Mouse (Mus musculus) intestine, embryonic 14.5 days (tissue): ENCODE results near the gene Lin7c. TPM values are rescaled to one million over a fixed set of nuclear protein-coding genes. Genes with fewer than 3 reads are reported as not detected.

Source experiments
- ATAC-seq: fragments of 200-750 bp; cut with Nextera tagmentation; replicated peaks from 2 replicates; pipeline ENCODE4 v1.8.0; 2017; ENCODE audit warnings: low read depth, moderate number of reproducible peaks, moderate TSS enrichment, moderate library complexity; ENCODE audit not compliant: low FRiP score, low TSS enrichment
- DNase-seq: peaks from one replicate; pipeline ENCODE4 v3.0.0-alpha.2; 2018; ENCODE audit warnings: low spot score
- H3K27ac ChIP-seq: fragments of 300-500 bp; sonication (generic); 2 replicates; pipeline ENCODE4 v1.5.1; 2014; ENCODE audit warnings: low read depth, mild to moderate bottlenecking, control low read depth
- H3K27me3 ChIP-seq: fragments of 300-500 bp; sonication (generic); replicated peaks from 2 replicates; pipeline ENCODE4 v1.6.1; 2014; ENCODE audit warnings: low read length, control low read depth; ENCODE audit not compliant: control insufficient read depth, insufficient read depth
- H3K36me3 ChIP-seq: fragments of 300-500 bp; sonication (generic); 2 replicates; pipeline ENCODE4 v1.6.1; 2014; ENCODE audit warnings: low read length, control low read depth; ENCODE audit not compliant: control insufficient read depth, insufficient read depth
- H3K4me1 ChIP-seq: fragments of 300-500 bp; sonication (generic); replicated peaks from 2 replicates; pipeline ENCODE4 v1.6.1; 2014; ENCODE audit warnings: low read length, control low read depth, mixed read lengths; ENCODE audit not compliant: control insufficient read depth, insufficient read depth
- H3K4me2 ChIP-seq: fragments of 300-500 bp; sonication (generic); 2 replicates; pipeline ENCODE4 v1.6.1; 2014; ENCODE audit warnings: low read length
- H3K4me3 ChIP-seq: fragments of 300-500 bp; sonication (generic); 2 replicates; pipeline ENCODE4 v1.5.1; 2014; ENCODE audit warnings: low read depth, low read length, control low read depth, mixed read lengths
- H3K9ac ChIP-seq: fragments of 300-500 bp; sonication (generic); 2 replicates; pipeline ENCODE4 v1.6.1; 2014; ENCODE audit warnings: mild to moderate bottlenecking, low read length
- H3K9me3 ChIP-seq: fragments of 300-500 bp; sonication (generic); 2 replicates; pipeline ENCODE4 v1.6.1; 2016; ENCODE audit warnings: low read length, control low read depth; ENCODE audit not compliant: control insufficient read depth
- WGBS: fragments of 180-500 bp; shearing (Covaris S2); extraction: QIAGEN DNeasy Blood & Tissue Kit; methylation state at CpG from one replicate; pipeline ENCODE4 v1.1.7; 2014; 5-methylcytosine and 5-hydroxymethylcytosine counted together
- polyA plus RNA-seq: library from polyadenylated mRNA; unstranded; fragments of >200 nt; fragmentation: Nextera tagmentation; extraction: Ambion mirVana; gene quantifications from 2 replicates; pipeline ENCODE4 v1.2.1, GENCODE M21; 2014

The Lin7c gene
- polyA plus RNA-seq, 1 experiment from 2014 or later, result 69.2 TPM

DNA sequence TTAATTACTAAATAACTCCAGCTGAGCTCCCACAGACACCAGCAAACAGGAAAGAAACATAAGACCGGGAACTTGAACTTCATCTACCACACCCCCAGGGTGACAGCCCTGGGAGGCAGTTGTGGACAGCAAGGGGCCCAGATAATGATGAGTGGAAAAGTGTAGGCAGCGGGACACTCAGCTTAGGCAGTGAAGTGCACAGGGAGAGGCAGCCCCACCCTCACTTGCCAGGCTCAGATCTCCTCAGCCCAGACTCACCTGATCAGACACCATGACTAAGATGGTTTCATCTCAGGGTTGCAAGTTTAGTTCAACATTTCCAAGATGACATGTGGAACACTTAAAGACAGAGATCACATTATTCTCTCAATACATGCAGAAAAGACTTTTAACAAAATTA lies 18.5 kb downstream of the Lin7c start:
- DNase-seq, result no peak
- Histone ChIP-seq H3K27me3 (no peaks in the 10 kb centered on the region), H3K4me2 (no peak overlapping the region), H3K27ac (no peak overlapping the region), H3K4me3 (no peak overlapping the region), H3K9me3 (no peaks in the 10 kb centered on the region), H3K36me3 (no peaks in the 10 kb centered on the region), H3K4me1 (no peaks in the 10 kb centered on the region), H3K9ac (no peak overlapping the region)
- no peak for ATAC-seq
- 70% methylated on average over 2 of the region's 2 CpGs for WGBS

DNA sequence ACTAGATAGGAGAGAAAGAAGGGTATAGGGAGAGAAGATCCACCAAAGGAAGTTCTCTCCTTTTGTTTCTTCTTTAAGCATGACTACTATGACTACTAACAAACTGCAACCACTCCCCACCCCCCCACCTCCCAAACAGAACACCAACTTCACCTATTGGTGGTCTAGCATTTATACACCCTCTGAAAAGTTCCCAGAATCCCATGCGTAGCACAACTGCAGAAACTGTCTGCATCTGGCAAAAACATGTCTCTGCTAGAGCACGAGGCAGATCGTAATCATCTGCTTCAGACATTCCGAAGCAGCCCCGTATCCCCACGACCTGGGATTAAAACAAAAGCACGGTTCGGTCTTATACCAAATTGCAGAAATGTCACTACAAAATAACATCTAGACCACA lies 21.6 kb downstream of the Lin7c start:
- 89% methylated on average over 8 of the region's 8 CpGs for WGBS
- H3K4me2 ChIP-seq, result no peak overlapping the region
- H3K4me1 ChIP-seq, result no peaks in the 10 kb centered on the region; the same call in 1 of the 2 replicates
- H3K9me3 ChIP-seq, result no peaks in the 10 kb centered on the region
- H3K27ac ChIP-seq, result no peak overlapping the region
- ATAC-seq, result no peak
- no peak overlapping the region for H3K9ac ChIP-seq
- no peaks in the 10 kb centered on the region for H3K36me3 ChIP-seq
- no peak overlapping the region for H3K4me3 ChIP-seq
- DNase-seq, result no peak
- no peaks in the 10 kb centered on the region for H3K27me3 ChIP-seq

DNA sequence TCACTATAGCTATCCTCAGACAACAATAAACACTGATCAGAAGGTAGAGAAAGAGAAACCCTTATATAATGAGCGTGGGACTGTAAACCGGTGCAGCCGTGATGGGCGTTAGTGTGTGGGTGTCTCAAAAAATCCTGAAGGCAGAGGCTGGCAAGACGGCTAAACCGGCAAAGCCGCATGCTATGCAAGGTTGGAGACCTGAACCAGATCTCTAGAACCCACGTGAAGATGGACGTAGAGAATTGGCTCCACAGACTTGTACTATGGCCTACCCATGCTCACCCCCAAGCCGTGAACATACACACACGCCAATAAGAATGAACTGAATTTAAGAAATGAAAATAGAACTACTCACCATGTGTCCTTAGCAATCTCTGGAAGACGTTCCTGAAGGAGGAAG lies 22.1 kb downstream of the Lin7c start:
- DNase-seq, result no peak
- Histone ChIP-seq H3K9ac (no peak overlapping the region), H3K27ac (no peak overlapping the region), H3K36me3 (no peaks in the 10 kb centered on the region), H3K9me3 (no peaks in the 10 kb centered on the region), H3K27me3 (no peaks in the 10 kb centered on the region), H3K4me3 (no peak overlapping the region), H3K4me1 (no peaks in the 10 kb centered on the region; the same call in 1 of the 2 replicates), H3K4me2 (no peak overlapping the region)
- WGBS, result 90% methylated on average over 12 of the region's 12 CpGs
- ATAC-seq, result no peak

DNA sequence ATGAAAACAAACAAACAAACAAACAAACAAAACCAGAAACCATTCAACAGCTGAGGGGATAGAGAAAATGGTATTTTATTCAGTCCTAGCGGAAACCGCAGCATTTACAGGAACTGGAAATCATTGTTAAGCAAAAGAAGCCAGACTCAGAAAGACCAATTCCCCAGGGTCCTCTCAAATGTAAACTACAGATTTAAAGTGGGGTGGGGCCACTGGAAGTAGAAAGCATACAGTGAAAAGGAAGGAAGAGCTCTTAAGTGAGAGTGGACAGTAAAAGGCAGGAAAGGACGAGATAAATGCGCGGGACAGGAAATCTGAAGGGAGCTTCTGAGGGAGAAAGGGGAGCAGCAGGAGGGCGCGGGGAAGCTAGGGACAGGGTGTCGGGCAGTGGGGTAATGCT lies 22.6 kb downstream of the Lin7c start:
- Histone ChIP-seq H3K27me3 (no peaks in the 10 kb centered on the region), H3K27ac (no peak overlapping the region), H3K9me3 (no peaks in the 10 kb centered on the region), H3K36me3 (no peaks in the 10 kb centered on the region), H3K9ac (no peak overlapping the region), H3K4me2 (no peak overlapping the region), H3K4me3 (no peak overlapping the region), H3K4me1 (no peaks in the 10 kb centered on the region; the same call in 1 of the 2 replicates)
- no peak for ATAC-seq
- no peak for DNase-seq
- 72% methylated on average over 8 of the region's 8 CpGs for WGBS

DNA sequence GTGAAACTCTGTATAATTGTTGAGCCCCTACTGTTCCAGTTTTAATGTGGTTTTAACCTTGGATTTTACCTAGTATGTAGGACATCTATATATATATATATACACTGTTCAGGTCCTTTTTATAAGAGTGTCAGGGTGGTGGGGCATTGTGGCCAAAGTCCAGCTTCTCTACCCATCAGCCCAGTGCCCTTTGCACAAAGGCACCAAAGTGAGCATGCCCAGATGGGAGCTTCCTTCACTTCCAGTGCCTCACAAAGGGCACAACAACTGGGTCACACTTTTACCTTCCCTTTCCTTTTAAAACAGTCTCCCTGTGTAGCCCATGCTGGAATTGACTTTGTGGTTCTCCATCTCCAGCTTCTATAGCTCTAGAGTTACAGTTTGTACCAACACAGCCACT lies 23.9 kb downstream of the Lin7c start:
- no peak for ATAC-seq
- H3K4me1 ChIP-seq, result peaks cover 9% of the 10 kb centered on the region
- no peaks in the 10 kb centered on the region for H3K9me3 ChIP-seq
- DNase-seq, result no peak
- H3K27ac ChIP-seq, result no peak overlapping the region
- no peak overlapping the region for H3K9ac ChIP-seq
- H3K27me3 ChIP-seq, result no peaks in the 10 kb centered on the region
- H3K4me2 ChIP-seq, result no peak overlapping the region
- no peaks in the 10 kb centered on the region for H3K36me3 ChIP-seq
- H3K4me3 ChIP-seq, result no peak overlapping the region

DNA sequence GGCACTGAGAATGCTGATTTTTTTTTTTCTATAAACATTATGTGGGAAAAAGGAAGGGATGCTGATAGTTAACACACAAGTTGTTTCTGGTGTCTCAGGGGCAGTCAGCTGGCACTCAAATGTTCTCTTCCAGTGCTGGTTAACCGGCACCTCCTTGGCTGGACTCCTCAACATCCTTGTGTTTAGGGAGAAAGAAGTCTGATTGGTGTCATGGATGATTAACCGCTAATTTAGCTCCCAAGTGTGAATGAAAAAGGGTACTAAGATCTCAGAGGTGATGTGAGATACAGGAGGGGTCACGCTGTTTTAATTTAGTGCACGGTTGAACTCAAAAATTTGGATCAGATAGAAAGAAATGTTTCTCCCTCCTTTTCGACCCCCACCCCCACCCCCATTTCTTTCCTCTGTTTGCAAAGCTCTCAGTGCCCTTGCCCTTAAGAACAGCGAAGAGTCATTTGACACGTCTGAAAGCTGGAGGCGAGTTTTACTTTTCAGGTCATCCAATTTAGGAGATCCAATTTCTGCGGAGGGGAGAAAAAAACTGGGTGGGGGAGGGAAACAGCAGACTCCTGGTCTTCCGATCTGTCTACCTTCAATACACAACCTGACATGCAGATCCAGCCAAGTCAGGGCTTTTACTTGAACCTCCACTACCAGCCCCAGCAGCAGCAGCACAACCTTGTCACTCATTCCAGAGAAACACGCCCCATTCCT lies 26.3 kb downstream of the Lin7c start:
- H3K4me2 ChIP-seq, result peak overlapping the region; percentile 87
- H3K9ac ChIP-seq, result no peak overlapping the region
- DNase-seq (no peak), ATAC-seq (no peak; the same call in none of the 2 replicates)
- 5% methylated on average over 11 of the region's 11 CpGs for WGBS
- H3K4me3 ChIP-seq, result peak overlapping the region; percentile 83
- 0 out of 2 replicates have a peak overlapping the region, but pooled peaks have one; percentile 97 for H3K27ac ChIP-seq
- H3K36me3 ChIP-seq, result no peaks in the 10 kb centered on the region; the same call in 1 of the 2 replicates
- peaks cover 23% of the 10 kb centered on the region for H3K4me1 ChIP-seq
- no peaks in the 10 kb centered on the region for H3K27me3 ChIP-seq
- no peaks in the 10 kb centered on the region for H3K9me3 ChIP-seq

DNA sequence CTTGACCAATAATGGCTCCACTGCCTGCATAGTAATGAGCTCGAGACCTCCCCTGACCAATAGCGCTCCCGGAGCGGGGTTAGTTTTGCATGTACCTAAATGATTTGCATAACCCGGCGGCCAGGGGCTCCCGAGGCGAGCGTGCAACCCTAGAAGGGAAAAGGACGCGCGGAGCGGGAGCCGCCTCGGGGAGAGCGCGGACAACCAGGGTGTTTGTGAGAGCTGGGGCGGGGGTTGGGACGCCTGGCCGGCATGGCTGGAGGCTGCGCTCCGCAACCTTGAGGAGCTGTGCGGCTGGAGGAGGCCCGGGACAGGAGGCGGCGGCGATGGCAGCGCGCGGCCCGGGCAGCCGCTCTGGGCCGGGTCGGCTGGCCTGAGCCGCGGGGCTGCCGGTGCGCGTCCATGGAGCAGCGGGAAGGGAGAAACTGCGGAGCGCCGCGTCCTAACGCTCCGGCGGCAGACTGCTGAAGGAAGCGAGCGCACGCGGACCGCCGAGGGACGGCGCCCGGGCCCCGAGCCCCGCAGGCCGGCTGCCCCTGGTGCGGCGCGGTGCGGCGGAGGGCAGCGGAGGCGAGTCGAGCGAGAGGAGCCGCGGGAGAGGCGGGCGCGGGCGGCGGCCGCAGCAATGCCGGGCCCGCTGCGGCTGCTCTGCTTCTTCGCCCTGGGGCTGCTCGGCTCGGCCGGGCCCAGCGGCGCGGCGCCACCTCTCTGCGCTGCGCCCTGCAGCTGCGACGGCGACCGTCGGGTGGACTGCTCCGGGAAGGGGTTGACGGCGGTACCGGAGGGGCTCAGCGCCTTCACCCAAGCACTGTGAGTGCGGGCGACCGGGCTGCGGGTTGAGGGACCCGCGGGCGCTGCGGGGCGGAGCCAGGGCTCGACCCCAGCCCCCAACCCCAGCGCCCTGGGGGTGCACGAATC lies 27.1 kb downstream of the Lin7c start, which contains the start of gene Lgr4:
TSS of gene Lgr4 (plus strand) at position 152 of the 918 bp plus-strand sequence.
- Histone ChIP-seq H3K4me1 (peaks cover 23% of the 10 kb centered on the region), H3K27me3 (no peaks in the 10 kb centered on the region), H3K9ac (peak within 1 kb of the TSS; percentile 93), H3K4me2 (peak within 1 kb of the TSS; percentile 87), H3K9me3 (no peaks in the 10 kb centered on the region), H3K27ac (peak within 1 kb of the TSS; percentile 97), H3K36me3 (no peaks in the 10 kb centered on the region; the same call in 1 of the 2 replicates), H3K4me3 (peak within 1 kb of the TSS; percentile 83)
- WGBS, result 2% methylated on average over 95 of the region's 111 CpGs
- ATAC-seq (peak; percentile 98), DNase-seq (peak; percentile 95)

DNA sequence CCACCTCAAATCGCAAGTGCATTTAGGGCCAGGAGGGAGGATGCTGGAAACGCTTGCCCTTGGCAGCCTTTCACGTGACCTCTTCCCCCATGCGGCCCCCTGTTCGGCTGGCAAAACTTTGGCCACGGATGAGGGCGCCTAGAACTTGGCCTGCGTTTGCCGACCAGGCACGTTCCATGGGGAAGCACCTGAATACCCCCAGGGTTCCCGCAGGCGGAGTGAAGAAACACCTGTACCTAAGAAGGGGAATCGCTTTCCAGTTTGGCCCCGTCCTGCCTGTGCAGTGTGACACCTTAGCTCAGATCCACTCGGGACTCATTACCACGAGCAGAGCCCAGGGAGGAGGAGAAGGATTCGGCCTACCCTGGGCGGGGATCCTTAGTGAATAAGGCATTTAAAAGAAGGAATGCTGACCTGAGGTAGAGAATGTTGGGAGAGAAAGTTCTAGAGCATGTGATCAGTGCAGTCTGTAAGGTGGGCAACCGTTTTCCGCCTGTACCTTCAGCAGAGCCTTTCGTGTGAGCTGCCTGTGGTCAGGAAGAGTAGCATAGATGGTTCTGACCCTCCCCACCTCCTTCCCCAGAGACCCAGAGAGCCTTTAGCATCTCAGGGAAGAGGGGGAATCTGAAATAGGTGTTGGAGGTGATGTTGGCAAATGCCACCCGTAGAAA lies 28.1 kb downstream of the Lin7c start:
- peak overlapping the region; percentile 83 for H3K4me3 ChIP-seq
- peak overlapping the region; percentile 93 for H3K9ac ChIP-seq
- no peaks in the 10 kb centered on the region for H3K9me3 ChIP-seq
- H3K27me3 ChIP-seq, result no peaks in the 10 kb centered on the region
- WGBS, result 5% methylated on average over 22 of the region's 22 CpGs
- peak overlapping the region; percentile 97 for H3K27ac ChIP-seq
- peaks cover 23% of the 10 kb centered on the region for H3K4me1 ChIP-seq
- ATAC-seq, result no peak
- peak overlapping the region; percentile 87 for H3K4me2 ChIP-seq
- peak; percentile 65 for DNase-seq
- H3K36me3 ChIP-seq, result no peaks in the 10 kb centered on the region; the same call in 1 of the 2 replicates
